Mouse (Mus musculus): ENCODE measurements around the gene Lyrm7.

The Lyrm7 gene

DNA sequence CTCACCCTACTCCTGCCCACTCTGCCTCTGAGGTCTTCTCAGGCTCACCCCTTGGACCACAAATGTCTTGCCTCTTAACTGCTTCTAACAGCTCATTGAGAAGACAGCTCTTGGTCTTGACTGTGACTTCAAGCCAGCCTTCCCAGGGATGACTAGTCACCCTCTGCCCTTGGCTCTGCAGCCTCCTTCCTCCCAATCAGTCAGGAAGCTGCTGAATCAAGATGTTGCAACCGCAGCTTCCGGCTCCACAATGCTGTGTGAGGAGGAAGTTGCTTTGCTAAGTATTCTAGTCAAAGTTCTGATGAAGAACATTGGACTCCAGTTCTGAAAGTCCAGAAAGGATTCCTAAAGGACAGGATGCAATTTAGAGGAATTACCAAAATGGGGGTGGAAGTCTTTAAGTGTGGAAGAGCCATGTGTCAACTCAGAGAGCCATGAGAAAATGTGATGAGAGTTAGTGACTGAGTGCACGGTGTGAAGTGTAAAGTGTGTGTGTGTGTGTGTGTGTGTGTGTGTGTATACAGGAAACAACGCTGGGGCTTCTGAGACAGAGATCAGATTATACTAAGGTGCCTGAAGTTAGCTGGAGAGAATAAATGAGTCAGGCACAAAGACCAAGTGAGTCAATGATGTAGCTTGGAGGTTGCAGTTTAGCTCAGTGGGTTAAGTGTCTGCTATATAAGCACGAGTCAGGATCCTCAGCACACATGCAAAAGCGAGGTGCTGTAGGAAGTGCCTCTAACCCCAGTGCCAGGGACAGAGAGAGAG is 58.7 kb downstream of the Lyrm7 start:
- DNase-seq (ENCODE audit: low spot score): no peak

DNA sequence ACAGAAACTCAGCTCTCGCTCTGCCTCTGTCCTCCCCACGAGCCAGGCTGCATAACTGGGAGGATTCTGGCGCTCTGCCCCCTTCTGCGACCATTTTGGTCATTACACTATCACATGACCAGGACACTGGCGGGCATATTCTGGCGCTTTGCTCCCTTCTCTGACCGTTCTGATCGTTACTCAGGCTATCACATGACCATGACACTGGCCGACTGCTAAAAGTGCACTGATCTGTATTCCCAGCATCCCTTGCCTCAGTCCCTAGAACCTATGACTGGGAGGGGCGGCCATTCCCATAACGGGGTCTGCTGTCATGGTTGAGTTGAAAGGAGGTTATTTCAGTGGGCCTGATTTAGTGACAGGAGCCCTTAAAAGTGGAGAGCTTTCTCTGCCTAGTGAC is 64.2 kb downstream of the Lyrm7 start:
- no peak for DNase-seq (ENCODE audit: low spot score)

DNA sequence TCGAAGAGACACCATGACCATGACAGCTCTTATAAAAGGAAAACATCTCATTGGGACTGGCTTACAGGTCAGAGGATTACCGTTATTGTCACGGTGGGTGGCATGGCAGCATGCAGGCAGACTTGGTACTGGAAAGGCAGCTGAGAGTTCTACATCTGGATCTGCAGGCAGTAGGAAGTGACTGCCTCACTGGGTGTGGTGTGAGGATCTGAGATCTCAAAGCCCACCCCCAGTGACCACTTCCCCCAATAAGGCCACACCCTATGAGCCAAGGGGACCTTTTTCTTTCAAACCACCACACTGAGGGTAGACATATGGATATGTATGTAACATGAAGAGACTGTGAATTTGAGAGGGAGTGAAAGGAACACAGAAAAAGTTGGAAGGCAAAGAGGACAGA is 66.0 kb downstream of the Lyrm7 start:
- DNase-seq (ENCODE audit: low spot score): no peak

DNA sequence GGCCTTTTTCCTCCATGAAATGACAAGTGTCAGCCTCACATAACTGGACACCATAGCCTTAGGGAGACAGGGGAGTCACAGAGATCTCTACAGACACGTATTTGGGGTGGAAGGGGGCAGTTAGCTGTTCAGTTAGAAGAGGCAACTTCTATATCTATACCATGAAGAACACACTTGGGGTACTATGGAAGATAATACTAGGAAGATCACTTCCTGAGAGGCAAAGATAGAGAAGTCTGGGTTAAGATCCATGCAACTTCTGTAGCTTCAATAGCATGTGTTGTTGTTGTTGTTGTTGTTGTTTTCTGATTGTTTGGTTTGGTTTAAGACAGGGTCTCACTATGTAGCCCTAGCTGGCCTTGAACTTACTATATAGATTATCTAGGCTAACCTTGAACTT is 67.5 kb downstream of the Lyrm7 start:
- no peak for DNase-seq (ENCODE audit: low spot score)

DNA sequence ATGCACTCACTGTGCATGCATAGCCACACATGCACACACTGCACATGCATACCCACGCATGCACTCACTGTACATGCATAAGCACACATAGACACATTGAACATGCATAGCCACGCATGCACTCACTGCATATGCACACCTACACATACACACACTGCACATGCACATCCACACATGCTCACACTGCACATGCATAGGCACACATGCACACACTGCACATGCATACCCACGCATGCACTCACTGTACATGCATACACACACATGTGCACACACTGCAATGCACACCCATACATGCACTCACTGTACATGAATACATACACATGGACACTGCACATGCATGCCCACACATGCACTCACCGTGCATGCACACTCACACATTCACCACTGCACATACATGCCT is 69.3 kb downstream of the Lyrm7 start:
- DNase-seq (ENCODE audit: low spot score): no peak

DNA sequence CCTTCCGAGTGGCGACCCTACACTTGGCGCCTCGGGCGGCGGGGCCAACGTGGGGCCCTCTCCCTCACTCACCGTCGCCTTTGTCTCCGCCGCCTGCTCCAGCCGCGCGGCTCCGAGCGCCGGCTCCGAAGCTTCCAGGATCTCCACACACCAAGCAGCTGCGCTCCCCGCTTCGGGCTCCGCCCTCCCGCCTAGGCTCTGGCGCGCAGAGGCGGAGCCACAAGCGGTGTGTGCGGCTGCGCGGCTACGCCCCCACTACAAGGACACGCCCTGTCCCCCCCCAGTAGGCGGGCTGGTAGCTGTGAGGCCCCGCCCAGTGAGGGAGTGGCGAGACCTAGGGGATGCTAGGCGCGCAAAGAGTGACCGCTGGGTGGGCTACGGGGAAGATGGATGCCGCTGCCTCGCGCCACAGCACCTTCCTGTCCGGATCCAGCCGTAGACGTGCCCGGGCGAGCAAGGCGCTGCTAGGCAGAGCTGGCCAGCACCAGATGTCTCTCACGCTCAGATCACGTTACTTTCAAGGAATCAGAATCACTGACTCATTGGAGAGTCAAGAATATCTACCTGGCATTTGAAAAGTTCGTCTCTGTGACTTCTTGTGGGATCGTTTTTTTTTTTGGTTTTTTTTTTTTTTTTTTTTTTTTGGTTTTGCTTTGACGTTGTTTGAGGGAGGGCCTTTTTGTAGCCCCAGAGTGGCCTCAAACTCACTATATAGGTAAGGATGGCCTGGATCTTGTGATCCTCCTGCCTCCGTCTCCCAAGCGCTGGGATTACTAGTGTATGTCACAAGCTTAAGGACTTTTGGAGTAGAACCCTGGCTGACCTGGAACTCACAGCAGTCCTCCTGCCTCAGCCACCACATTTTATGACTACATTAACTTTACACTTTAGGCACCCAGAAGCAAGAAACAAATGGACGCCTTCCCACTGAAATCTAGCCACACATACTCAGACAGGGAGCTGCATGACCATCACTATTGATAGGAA is 72.9 kb downstream of the Lyrm7 start, which contains the start of gene Cdc42se2:
Gene Cdc42se2 (minus strand): TSS at position 188 of the 987 bp plus-strand sequence.
- DNase-seq (ENCODE audit: low spot score): peak; percentile 98

DNA sequence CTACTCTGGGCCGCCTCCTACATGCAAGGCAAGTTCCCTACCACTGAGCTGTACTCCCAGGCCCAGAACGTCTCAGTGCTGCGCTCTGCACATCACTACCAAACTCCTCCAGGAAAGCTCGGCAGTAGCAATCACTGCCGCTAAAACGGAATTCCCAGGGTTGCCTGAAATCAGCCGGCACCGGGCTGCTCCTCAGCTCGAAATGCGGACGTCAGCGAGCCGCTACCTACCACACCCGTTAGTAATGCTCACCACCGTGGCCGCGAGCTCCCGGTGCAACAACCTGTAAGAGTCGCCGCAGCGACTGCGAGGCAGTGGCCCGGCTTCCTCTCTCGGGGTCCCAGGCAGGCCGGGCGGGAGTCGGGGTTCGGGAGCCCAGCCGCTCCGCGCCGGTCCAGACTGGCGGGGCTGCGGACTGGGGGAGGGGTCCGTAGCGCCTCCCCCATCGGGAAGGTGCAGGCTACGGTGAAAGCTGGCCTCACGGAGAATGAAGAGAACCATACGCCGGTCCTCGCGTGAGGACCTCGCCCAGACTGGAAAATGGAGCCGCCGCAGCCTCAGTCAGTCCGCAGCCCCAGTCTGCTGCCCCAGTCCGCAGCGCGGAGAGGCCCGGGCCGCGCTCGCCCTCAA is 73.7 kb downstream of the Lyrm7 start:
- peak; percentile 73 for DNase-seq (ENCODE audit: low spot score)

GRCm38 (mm10) chr11:54785566-54785965 is 75.2 kb downstream of the Lyrm7 start:
- no peak for DNase-seq (ENCODE audit: low spot score)

GRCm38 (mm10) chr11:54784436-54784835 is 76.3 kb downstream of the Lyrm7 start:
- no peak for DNase-seq (ENCODE audit: low spot score)

DNA sequence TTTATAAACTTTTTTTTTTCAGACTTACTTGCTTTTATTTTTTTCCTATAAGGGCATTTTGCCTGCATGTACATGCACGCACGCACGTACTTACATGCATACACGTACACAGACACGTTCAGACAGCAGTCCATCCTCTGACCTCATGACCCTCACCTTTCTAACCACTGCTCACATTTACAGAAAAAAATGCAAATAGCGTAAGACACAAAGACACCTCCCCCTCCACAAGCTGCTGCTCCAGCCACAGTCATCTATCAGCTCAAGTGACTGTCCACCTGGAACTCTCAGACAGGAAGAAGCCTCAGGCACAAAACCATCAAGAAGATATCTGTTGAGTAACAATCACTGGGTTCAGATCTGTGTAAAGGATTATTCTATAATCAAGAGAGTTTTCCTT is 78.5 kb downstream of the Lyrm7 start:
- DNase-seq (ENCODE audit: low spot score): no peak

GRCm38 (mm10) chr11:54779946-54780345 is 80.8 kb downstream of the Lyrm7 start:
- DNase-seq (ENCODE audit: low spot score): no peak

GRCm38 (mm10) chr11:54778131-54778844 is 82.4 kb downstream of the Lyrm7 start:
- DNase-seq (ENCODE audit: low spot score): peak; percentile 38

- DNase-seq (ENCODE audit: low spot score): no peak
Measured at GRCm38 (mm10) chr11:54777387-54778130, 83.2 kb downstream of the Lyrm7 start.

Data from testis, postnatal 14 days (tissue).